In genomic region chr11:89319675-89320074, GRCm38 (mm10) we compare ENCODE assay signal across 37 mouse cellular contexts. TPM values are rescaled to one million over a fixed set of nuclear protein-coding genes. Genes with fewer than 3 reads are reported as not detected.
"Had no signal": no experiment of that assay in that cellular context is flagged by ENCODE, and none has a peak within 500 bp of the region (broad histone marks: within the 10 kb centered on the region; RNA-seq: fewer than 3 reads in every experiment).

No protein-coding gene starts in this region.

- H3K27me3 ChIP-seq: limb, embryonic 15.5 days; liver, embryonic 13.5 days; lung, embryonic 15.5 days; midbrain, embryonic 15.5 days; neural tube, embryonic 12.5 days had no signal

- H3K9ac ChIP-seq: limb, embryonic 12.5 days; limb, embryonic 13.5 days; limb, embryonic 15.5 days; liver, embryonic 12.5 days; liver, embryonic 13.5 days; liver, embryonic 14.5 days; liver, embryonic 15.5 days; liver, postnatal 0 days; lung, embryonic 15.5 days; midbrain, embryonic 12.5 days; midbrain, embryonic 13.5 days; midbrain, embryonic 15.5 days; neural tube, embryonic 12.5 days; neural tube, embryonic 13.5 days had no signal

- H3K4me3 ChIP-seq: limb, embryonic 10.5 days; limb, embryonic 12.5 days; limb, embryonic 13.5 days; limb, embryonic 15.5 days; liver, embryonic 12.5 days; liver, embryonic 13.5 days; liver, embryonic 15.5 days; lung, embryonic 15.5 days; megakaryocyte, embryonic 14.5 days; midbrain, embryonic 10.5 days; midbrain, embryonic 12.5 days; midbrain, embryonic 13.5 days; midbrain, embryonic 15.5 days; myocyte; neural tube, embryonic 12.5 days; neural tube, embryonic 13.5 days had no signal

- DNase-seq: left cerebral cortex, postnatal 4 days; liver; liver, embryonic 13.5 days; liver, postnatal 0 days; lung, adult 18-20 months; lung, adult 2 months; lung, postnatal 14 days; lung, postnatal 36 days; lung, postnatal 4 days; midbrain, embryonic 14.5 days had no signal

- H3K36me3 ChIP-seq: limb, embryonic 10.5 days; limb, embryonic 12.5 days; limb, embryonic 13.5 days; limb, embryonic 15.5 days; liver, embryonic 12.5 days; liver, embryonic 13.5 days; liver, embryonic 15.5 days; lung, embryonic 15.5 days; midbrain, embryonic 10.5 days; midbrain, embryonic 12.5 days; midbrain, embryonic 13.5 days; midbrain, embryonic 15.5 days; neural tube, embryonic 12.5 days; neural tube, embryonic 13.5 days had no signal

- ATAC-seq: liver, embryonic 12.5 days; liver, postnatal 0 days; lung, postnatal 0 days; midbrain, embryonic 13.5 days; midbrain, embryonic 15.5 days; midbrain, embryonic 16.5 days had no signal

- H3K4me2 ChIP-seq: limb, embryonic 12.5 days; limb, embryonic 13.5 days; limb, embryonic 15.5 days; liver, embryonic 11.5 days; liver, embryonic 12.5 days; liver, embryonic 13.5 days; liver, embryonic 15.5 days; lung, embryonic 15.5 days; midbrain, embryonic 11.5 days; midbrain, embryonic 12.5 days; midbrain, embryonic 13.5 days; midbrain, embryonic 15.5 days; neural tube, embryonic 12.5 days; neural tube, embryonic 13.5 days had no signal

- H3K9me3 ChIP-seq: limb, embryonic 10.5 days; limb, embryonic 12.5 days; limb, embryonic 13.5 days; limb, embryonic 15.5 days; liver, embryonic 12.5 days; liver, embryonic 13.5 days; liver, embryonic 15.5 days; lung, embryonic 15.5 days; megakaryocyte, embryonic 14.5 days; midbrain, embryonic 10.5 days; midbrain, embryonic 12.5 days; midbrain, embryonic 13.5 days; midbrain, embryonic 15.5 days; neural tube, embryonic 12.5 days; neural tube, embryonic 13.5 days had no signal

- H3K4me1 ChIP-seq: liver, embryonic 13.5 days; liver, embryonic 15.5 days; megakaryocyte, embryonic 14.5 days had no signal

- H3K27ac ChIP-seq: limb, embryonic 10.5 days; limb, embryonic 12.5 days; limb, embryonic 13.5 days; limb, embryonic 15.5 days; liver, embryonic 12.5 days; liver, embryonic 13.5 days; liver, embryonic 14.5 days; liver, embryonic 15.5 days; lung, embryonic 15.5 days; macrophage; midbrain, embryonic 10.5 days; midbrain, embryonic 12.5 days; midbrain, embryonic 13.5 days; midbrain, embryonic 15.5 days; neural tube, embryonic 12.5 days; neural tube, embryonic 13.5 days had no signal

RNA-seq across cellular contexts. Expression of gene Nog, which starts 17.5 kb away (rescaled TPM):
- total RNA-seq: liver, adult 2 months; megakaryocyte progenitor cell, adult 5-6 weeks; megakaryocyte, adult 5-6 weeks; megakaryocyte-erythroid progenitor cell, adult 5-6 weeks; monocyte, adult 5-6 weeks had no signal
- polyA plus RNA-seq: liver, adult 2 months; liver, embryonic 13.5 days; liver, embryonic 15.5 days; liver, embryonic 16.5 days; liver, postnatal 0 days; macrophage had no signal
